Comparison of ENCODE assay signal across 13 mouse cellular contexts in genomic region chr4:106262751-106263725, GRCm38 (mm10). TPM values are rescaled to one million over a fixed set of nuclear protein-coding genes. Genes with fewer than 3 reads are reported as not detected.
DNase-seq lines count a peak whose midpoint lies in the region; ATAC-seq and TF ChIP-seq lines count a peak whose summit lies in the region.
"Had no signal": no experiment of that assay in that cellular context is flagged by ENCODE, and none has a peak within 500 bp of the region (broad histone marks: within the 10 kb centered on the region; RNA-seq: fewer than 3 reads in every experiment).

No protein-coding gene starts in this region.

- no peak overlapping the region for H3K9ac ChIP-seq in forebrain, embryonic 13.5 days
- no peak overlapping the region for H3K9ac ChIP-seq in heart, postnatal 0 days (replicated peaks; ENCODE audit: low read depth, low read length)
- H3K9ac ChIP-seq: embryonic facial prominence, embryonic 15.5 days; hindbrain, embryonic 14.5 days had no signal

- 0 out of 2 replicates have a peak, but pooled peaks have one; percentile 30 for ATAC-seq in forebrain, embryonic 13.5 days
- peak; percentile 62 for ATAC-seq in heart, postnatal 0 days (ENCODE audit: insufficient read depth, low read depth)

- H3K4me2 ChIP-seq in forebrain, embryonic 13.5 days = no peak overlapping the region
- H3K4me2 ChIP-seq in heart, postnatal 0 days (ENCODE audit: low read depth, low read length) = no peak overlapping the region
- H3K4me2 ChIP-seq: embryonic facial prominence, embryonic 15.5 days; hindbrain, embryonic 14.5 days had no signal

- DNase-seq in forebrain, embryonic 10.5 days (ENCODE audit: extremely low spot score, low spot score) = no peak
- DNase-seq in kidney, adult 11 months = peak; percentile 48
- no peak for DNase-seq in kidney, adult 9 months
- DNase-seq in Muller cell, postnatal 12 days (ENCODE audit: inconsistent ontology term) = peak; percentile 20
- DNase-seq in heart, postnatal 0 days (ENCODE audit: low spot score) = no peak
- DNase-seq in thymus, postnatal 14 days = no peak
- DNase-seq in left cerebral cortex, adult 11 months (ENCODE audit: low spot score) = no peak
- DNase-seq: adrenal gland, postnatal 25 days; lung, adult 2 months; thymus, adult 18-20 months had no signal

- peak overlapping the region; percentile 49; the same call in 1 of the 2 replicates for H3K27ac ChIP-seq in forebrain, embryonic 13.5 days
- H3K27ac ChIP-seq in forebrain, embryonic 10.5 days = no peak overlapping the region
- peak overlapping the region; percentile 72 for H3K27ac ChIP-seq in heart, postnatal 0 days (ENCODE audit: low read depth)
- H3K27ac ChIP-seq: embryonic facial prominence, embryonic 15.5 days had no signal

- TF ChIP-seq EP300 in heart, postnatal 0 days (IDR thresholded peaks at IDR 0.05; ENCODE audit: low read depth) = no peak

- H3K9me3 ChIP-seq in forebrain, embryonic 13.5 days (replicated peaks) = no peaks in the 10 kb centered on the region; the same call in 1 of the 2 replicates
- no peaks in the 10 kb centered on the region for H3K9me3 ChIP-seq in forebrain, embryonic 10.5 days
- H3K9me3 ChIP-seq in heart, postnatal 0 days (replicated peaks; ENCODE audit: control insufficient read depth, low read length) = no peaks in the 10 kb centered on the region
- H3K9me3 ChIP-seq: embryonic facial prominence, embryonic 15.5 days had no signal

- WGBS in forebrain, embryonic 13.5 days = 77% methylated on average over 9 of the region's 9 CpGs
- WGBS in forebrain, embryonic 10.5 days = 91% methylated on average over 9 of the region's 9 CpGs
- WGBS in heart, postnatal 0 days = 49% methylated on average over 9 of the region's 9 CpGs

- H3K4me3 ChIP-seq in forebrain, embryonic 13.5 days = no peak overlapping the region
- H3K4me3 ChIP-seq in forebrain, embryonic 10.5 days = no peak overlapping the region
- H3K4me3 ChIP-seq in heart, postnatal 0 days (ENCODE audit: low read depth, low read length) = no peak overlapping the region
- H3K4me3 ChIP-seq: embryonic facial prominence, embryonic 15.5 days had no signal

- H3K4me1 ChIP-seq in forebrain, embryonic 13.5 days = peaks cover 16% of the 10 kb centered on the region
- H3K4me1 ChIP-seq in forebrain, embryonic 10.5 days = no peaks in the 10 kb centered on the region
- peaks cover 18% of the 10 kb centered on the region for H3K4me1 ChIP-seq in heart, postnatal 0 days (ENCODE audit: control insufficient read depth, insufficient read depth)

- H3K36me3 ChIP-seq in forebrain, embryonic 13.5 days (ENCODE audit: poor library complexity, severe bottlenecking) = no peaks in the 10 kb centered on the region
- H3K36me3 ChIP-seq in forebrain, embryonic 10.5 days (replicated peaks) = no peaks in the 10 kb centered on the region
- no peaks in the 10 kb centered on the region for H3K36me3 ChIP-seq in heart, postnatal 0 days (replicated peaks; ENCODE audit: control insufficient read depth, insufficient read depth, low read length)
- H3K36me3 ChIP-seq: embryonic facial prominence, embryonic 15.5 days had no signal

- H3K27me3 ChIP-seq in forebrain, embryonic 13.5 days = no peaks in the 10 kb centered on the region
- H3K27me3 ChIP-seq in forebrain, embryonic 10.5 days (ENCODE audit: poor library complexity, severe bottlenecking) = no peaks in the 10 kb centered on the region
- H3K27me3 ChIP-seq in heart, postnatal 0 days (ENCODE audit: control insufficient read depth, insufficient read depth, low read length) = no peaks in the 10 kb centered on the region
- H3K27me3 ChIP-seq: embryonic facial prominence, embryonic 15.5 days had no signal

- no peak for TF ChIP-seq CTCF in heart, postnatal 0 days (IDR thresholded peaks at IDR 0.05; ENCODE audit: low read depth)

RNA-seq across cellular contexts. Expression of gene Usp24, which starts 53.0 kb away (rescaled TPM):
- polyA plus RNA-seq in forebrain, embryonic 13.5 days (2015; fragmentation: Nextera tagmentation; extraction: Ambion mirVana) = 7.4 and 7.5 TPM in 2 replicates
- polyA plus RNA-seq in forebrain, embryonic 10.5 days (2016; fragmentation: Nextera tagmentation; extraction: Ambion mirVana) = 7.6 and 8.6 TPM in 2 replicates
- 16.8 and 27.3 TPM in 2 replicates for total RNA-seq in heart, postnatal 0 days (2014; rRNA removed; ENCODE audit: low replicate concordance)
- polyA plus RNA-seq in heart, postnatal 0 days (2015; fragmentation: Nextera tagmentation; extraction: Ambion mirVana) = 5.5 and 5.9 TPM in 2 replicates

Comparison
In these comparisons a context has a peak if more than half of its experiments do, and no peak if none do; other contexts are left out.
1. DNase-seq: peak in kidney, adult 11 months (single experiment) and Muller cell, postnatal 12 days (single experiment); none in forebrain, embryonic 10.5 days (single experiment), kidney, adult 9 months (single experiment), heart, postnatal 0 days (single experiment), thymus, postnatal 14 days (single experiment) and left cerebral cortex, adult 11 months (single experiment).